Mouse (Mus musculus) CD4-positive, CD25-positive, alpha-beta regulatory T cell, adult 4 months (primary cell): Measurements from ENCODE around the gene Pipox. TPM values are rescaled to one million over a fixed set of nuclear protein-coding genes. Genes with fewer than 3 reads are reported as not detected.

Source experiments
- ATAC-seq: one replicate; pipeline ENCODE4 v1.8.0; 2017
- polyA plus RNA-seq, 2 experiments: library from polyadenylated mRNA; unstranded; fragments of 100-300 nt; shearing (Covaris generic); gene quantifications; one replicate each; pipeline ENCODE4 v1.2.1; 2017

The Pipox gene
- polyA plus RNA-seq, 2 experiments from 2014 or later, result 0.19 to 2.2 TPM

- ATAC-seq, result no peak
Measured at GRCm38 (mm10) chr11:77908468-77908867, 14.6 kb upstream of the Pipox start.

DNA sequence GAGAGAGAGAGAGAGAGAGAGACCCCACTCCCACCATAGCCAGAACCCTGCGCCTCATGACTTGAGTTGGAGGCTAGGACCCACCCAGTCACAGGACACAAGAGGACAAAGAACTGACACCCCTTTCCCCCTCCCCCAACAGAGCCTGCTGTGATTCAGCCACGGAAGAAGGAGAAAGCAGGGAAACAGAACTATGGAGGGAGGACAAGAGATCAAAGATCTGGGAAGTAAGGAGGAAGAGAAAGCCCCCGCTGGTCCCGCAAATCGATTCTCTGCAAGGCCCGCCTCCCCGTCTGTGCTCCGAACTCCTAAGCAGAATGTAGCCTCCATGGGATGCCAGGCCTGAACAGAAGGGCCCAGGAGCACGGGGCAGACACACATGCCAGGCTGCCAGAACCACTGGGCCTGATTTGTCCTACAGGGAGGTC lies 12.9 kb upstream of the Pipox start:
- no peak for ATAC-seq

GRCm38 (mm10) chr11:77906097-77906687 lies 12.3 kb upstream of the Pipox start:
- no peak for ATAC-seq

DNA sequence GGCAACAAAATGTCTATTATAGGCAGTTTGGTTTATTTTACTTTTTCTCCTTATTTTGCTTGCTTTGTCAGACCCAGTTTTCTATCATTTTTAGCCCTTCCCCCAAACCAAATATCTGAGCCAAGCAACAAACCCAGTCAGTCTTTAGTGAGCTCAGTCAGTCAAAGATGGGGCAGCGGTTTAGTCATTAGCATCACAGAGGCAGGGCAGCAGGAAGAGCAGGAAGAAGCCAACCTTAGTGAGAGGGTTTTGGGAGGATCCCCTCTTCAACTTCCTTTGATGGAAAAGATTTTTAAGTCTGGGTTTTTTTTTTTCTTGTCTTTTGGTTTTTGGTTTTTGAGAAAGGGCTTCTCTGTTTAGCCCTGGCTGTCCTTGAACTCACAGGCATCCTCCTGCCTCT lies 10.8 kb upstream of the Pipox start:
- ATAC-seq, result no peak

GRCm38 (mm10) chr11:77903761-77904160 lies 9.9 kb upstream of the Pipox start:
- ATAC-seq, result no peak

- ATAC-seq, result no peak
Measured at GRCm38 (mm10) chr11:77901775-77902355, 8.0 kb upstream of the Pipox start.

DNA sequence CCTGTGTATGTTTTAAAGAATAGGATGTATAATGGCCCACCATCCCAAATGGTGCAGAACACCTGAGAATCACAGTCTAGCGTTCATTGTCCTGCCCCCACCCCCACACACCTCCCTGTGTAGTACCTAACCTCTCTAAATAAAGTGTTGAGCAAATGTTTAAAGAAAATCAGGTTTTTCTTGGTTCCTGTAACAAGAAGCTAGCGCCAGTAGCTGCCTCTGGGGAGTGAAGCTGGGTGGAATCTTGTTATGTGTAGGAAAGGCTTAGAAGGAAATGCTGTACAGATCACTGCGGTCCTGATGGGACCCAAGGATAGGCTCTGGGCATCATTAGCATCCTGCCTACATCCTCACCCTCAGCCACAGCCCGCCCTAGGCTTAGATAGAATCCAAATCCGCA lies 7.5 kb upstream of the Pipox start:
- ATAC-seq, result no peak

GRCm38 (mm10) chr11:77900696-77901095 lies 6.8 kb upstream of the Pipox start:
- ATAC-seq, result no peak

- ATAC-seq, result no peak
Measured at GRCm38 (mm10) chr11:77900187-77900586, 6.3 kb upstream of the Pipox start.

- no peak for ATAC-seq
Measured at GRCm38 (mm10) chr11:77896820-77897805, 3.2 kb upstream of the Pipox start.

- no peak for ATAC-seq
Measured at GRCm38 (mm10) chr11:77896480-77896819, 2.6 kb upstream of the Pipox start.

DNA sequence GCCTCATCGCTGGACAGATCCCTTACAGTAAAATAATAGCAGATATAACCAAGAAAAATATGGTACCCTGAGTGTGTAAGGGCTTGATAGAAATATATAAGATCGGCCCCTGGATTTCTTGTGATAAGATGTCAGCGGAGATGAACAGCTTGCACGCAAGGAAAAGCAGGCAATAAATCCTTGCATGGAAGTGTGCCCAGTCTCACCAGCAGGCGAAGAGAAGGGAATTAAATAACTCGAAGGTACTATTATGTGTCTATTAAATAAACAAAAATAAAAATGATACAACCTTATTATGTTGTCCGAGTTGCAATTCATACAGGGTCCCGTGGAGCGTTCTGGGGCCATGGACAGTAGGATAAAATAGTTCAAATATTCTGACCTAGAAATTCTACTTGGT lies 2.1 kb upstream of the Pipox start:
- ATAC-seq, result no peak

- no peak for ATAC-seq
Measured at GRCm38 (mm10) chr11:77894967-77895366, 1.1 kb upstream of the Pipox start.

- ATAC-seq, result no peak
Measured at GRCm38 (mm10) chr11:77893283-77893682, 613 bp downstream of the Pipox start.

DNA sequence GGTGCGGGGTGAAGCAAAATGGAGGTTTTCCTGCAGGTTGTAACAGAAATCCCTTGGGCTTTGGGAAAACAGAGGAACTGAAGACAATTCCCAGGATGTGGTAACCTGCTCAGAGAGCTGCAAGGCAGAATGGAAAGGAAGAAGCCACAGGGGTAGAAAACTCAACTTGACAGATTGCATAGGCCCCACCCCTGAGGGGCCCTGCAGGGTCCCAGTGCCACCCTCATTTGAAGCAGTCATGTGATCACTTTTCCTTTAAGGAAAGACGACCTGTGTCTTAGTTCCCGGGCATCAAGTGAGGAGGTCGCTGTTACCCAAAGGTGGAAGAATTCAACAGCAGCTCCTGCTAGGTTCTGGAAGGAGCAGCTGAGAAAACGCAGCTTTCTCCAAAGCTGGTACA lies 1.0 kb downstream of the Pipox start:
- no peak for ATAC-seq

DNA sequence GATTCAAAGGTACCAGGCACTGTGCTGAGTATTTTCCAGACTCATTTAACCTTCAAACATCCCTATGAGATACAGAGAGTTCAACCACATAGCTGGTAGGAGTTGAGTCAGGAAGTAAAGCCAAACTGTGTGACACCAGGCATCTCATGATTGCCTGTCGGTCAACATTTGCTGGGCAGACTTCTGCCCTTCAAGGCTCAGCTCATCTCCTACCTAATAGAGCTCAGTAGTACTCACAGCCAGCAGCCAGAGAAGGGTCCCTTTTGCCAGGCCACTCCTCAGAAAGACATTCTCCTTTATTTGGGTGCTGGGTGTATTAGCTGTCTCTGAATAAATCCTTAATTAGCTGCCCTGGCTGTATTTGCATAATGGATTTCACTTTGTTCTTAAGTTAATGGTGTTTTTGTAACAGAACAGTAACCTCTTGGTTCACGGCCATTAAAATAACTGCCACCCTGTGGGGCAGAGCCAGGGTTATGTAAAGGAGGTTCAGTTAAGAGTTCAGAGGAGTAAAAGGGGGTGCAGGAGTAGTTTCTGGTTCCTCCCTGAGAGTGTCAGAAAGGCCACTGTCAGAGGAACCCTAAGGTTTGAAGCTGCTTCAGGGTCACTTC lies 3.1 kb downstream of the Pipox start:
- no peak for ATAC-seq

- ATAC-seq, result no peak
Measured at GRCm38 (mm10) chr11:77889484-77889883, 4.4 kb downstream of the Pipox start.

DNA sequence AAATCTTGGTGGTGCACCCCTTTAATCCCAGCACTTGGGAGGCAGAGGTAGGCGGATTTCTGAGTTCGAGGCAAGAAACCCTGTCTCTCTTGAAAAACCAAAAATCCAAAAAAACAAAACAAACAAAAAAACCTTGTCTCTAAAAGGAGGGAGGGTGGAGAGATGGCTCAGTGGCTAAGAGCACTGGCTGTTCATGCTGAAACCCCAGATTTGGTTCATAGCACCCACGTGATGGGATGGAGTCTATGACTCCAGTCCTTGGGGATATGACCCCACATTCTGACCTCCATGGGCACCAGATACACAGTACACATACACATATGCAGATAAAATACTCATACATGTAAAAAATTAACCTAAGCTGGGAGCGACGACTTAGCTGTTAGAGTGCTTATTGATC lies 5.0 kb downstream of the Pipox start:
- no peak for ATAC-seq

DNA sequence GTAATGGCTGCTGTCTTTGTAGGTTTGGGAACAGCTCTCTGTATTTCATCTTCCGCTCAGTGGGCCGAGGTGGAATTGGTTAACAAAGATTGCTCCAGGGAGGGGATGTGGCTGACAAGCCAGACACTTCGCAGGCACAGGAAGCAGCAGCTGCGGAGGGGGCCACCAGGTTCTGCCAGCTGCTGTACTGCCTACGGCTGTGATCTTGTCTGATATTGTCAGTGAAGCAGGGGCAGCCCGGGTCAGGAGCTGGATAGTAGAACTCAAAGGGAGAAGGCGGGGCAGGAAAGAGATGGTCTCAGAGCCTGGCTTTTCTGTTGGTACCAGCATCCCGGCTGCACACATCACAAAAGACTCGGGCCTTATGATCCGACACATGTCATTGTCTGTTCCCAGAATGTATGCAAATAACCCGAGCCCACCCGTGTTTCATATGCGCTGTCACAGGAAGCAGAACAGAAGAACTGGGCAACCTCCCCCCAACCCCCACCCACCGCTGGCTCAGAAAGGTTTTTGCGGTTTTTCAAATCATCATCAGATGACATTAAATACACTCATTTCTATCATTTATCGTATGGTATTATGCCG lies 6.4 kb downstream of the Pipox start:
- ATAC-seq, result peak; percentile 91

GRCm38 (mm10) chr11:77885246-77885575 lies 8.7 kb downstream of the Pipox start:
- no peak for ATAC-seq

DNA sequence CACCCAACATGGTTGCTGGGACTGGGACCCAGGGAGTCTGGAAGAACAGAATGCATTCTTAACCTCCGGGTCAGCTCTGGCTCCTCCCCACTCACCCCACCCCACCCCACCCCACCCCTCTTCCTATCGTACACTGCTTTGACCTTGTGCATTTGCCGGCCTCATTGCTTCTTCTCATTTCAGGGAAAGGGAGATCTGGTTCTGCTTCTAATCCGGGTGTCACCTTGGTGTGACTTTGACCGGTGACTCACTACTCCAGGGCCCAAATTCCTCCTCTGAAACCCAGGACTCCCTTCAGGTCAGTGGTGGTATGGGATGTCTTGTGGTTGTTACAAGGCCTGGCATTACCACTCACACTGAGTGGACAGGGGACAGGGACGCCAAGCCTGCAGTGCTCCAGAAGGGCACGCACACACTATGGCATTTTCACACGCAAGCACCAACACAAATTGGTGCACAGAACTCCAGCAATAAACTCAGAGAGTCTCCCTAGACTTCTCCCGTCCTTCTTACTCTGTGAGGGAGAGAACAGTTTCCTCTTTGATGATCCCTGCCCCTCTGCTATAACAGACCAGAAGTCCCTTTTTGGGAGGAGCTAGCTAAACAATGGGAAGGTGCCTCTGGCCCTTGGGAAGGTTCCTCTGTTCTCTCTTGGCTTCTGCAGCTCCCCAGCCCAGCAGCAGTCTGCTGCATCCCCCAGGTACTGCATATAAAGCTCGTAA lies 9.2 kb downstream of the Pipox start:
- ATAC-seq, result no peak

DNA sequence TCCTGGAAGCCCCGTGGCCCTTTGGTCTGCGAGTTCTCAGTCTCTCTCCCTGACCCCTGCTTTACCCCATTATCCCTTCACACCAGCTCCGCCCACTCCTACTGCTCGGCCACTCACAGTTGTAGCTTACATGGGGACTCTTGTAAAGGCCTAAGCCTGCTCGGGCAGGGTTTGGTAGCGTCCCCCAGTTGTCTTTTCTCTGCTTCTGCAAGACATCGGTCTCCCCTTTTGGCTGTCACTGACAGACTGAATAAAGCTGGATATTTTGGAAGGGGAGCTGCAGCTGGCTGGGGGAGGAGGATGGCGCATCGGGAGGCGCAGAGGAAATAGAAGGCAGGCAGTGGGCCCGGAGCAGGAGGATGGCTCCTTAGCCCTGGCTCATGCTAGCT lies 17.1 kb downstream of the Pipox start:
- ATAC-seq, result no peak
